Mouse (Mus musculus) retina, postnatal 1 day (tissue): ENCODE measurements around the gene Atxn7.
"Not testable (repeated sequence)": the region's sequence is repeated elsewhere in the genome, so short reads cannot be mapped to it uniquely, and the experiment has no call there.

Source experiments
- DNase-seq: peaks from one replicate; pipeline ENCODE4 v3.0.0-alpha.2; 2012

Gene Atxn7

GRCm38 (mm10) chr14:13990741-13991140 is 29.5 kb downstream of the Atxn7 start:
- DNase-seq, result no peak

- no peak for DNase-seq
Measured at GRCm38 (mm10) chr14:13995206-13996097, 34.2 kb downstream of the Atxn7 start.

- DNase-seq, result no peak
Measured at GRCm38 (mm10) chr14:14002771-14003170, 41.5 kb downstream of the Atxn7 start.

- DNase-seq, result no peak
Measured at GRCm38 (mm10) chr14:14009712-14010111, 48.5 kb downstream of the Atxn7 start.

- peak; percentile 90 for DNase-seq
Measured at GRCm38 (mm10) chr14:14012383-14013251, 51.4 kb downstream of the Atxn7 start.

- DNase-seq, result no peak
Measured at GRCm38 (mm10) chr14:14013252-14013711, 52.0 kb downstream of the Atxn7 start.

GRCm38 (mm10) chr14:14014636-14015375 is 53.6 kb downstream of the Atxn7 start:
- no peak for DNase-seq

GRCm38 (mm10) chr14:14019155-14019894 is 58.1 kb downstream of the Atxn7 start:
- DNase-seq, result peak; percentile 39

GRCm38 (mm10) chr14:14021244-14021643 is 60.0 kb downstream of the Atxn7 start:
- no peak for DNase-seq

GRCm38 (mm10) chr14:14025870-14026269 is 64.6 kb downstream of the Atxn7 start:
- DNase-seq, result no peak

- no peak for DNase-seq
Measured at GRCm38 (mm10) chr14:14030621-14031020, 69.4 kb downstream of the Atxn7 start.

- DNase-seq, result no peak
Measured at GRCm38 (mm10) chr14:14032842-14033241, 71.6 kb downstream of the Atxn7 start.

- no peak for DNase-seq
Measured at GRCm38 (mm10) chr14:14036352-14036751, 75.1 kb downstream of the Atxn7 start.

GRCm38 (mm10) chr14:14038233-14038632 is 77.0 kb downstream of the Atxn7 start:
- no peak for DNase-seq

GRCm38 (mm10) chr14:14042336-14042735 is 81.1 kb downstream of the Atxn7 start:
- DNase-seq, result no peak

- DNase-seq, result peak; percentile 53
Measured at GRCm38 (mm10) chr14:14054386-14054785, 93.1 kb downstream of the Atxn7 start.

- not testable (repeated sequence) for DNase-seq
Measured at GRCm38 (mm10) chr14:14059606-14060005, 98.4 kb downstream of the Atxn7 start.

GRCm38 (mm10) chr14:14062531-14063245 is 101.4 kb downstream of the Atxn7 start:
- no peak for DNase-seq

- DNase-seq, result no peak
Measured at GRCm38 (mm10) chr14:14063382-14063781, 102.1 kb downstream of the Atxn7 start.

GRCm38 (mm10) chr14:14064486-14065141 is 103.4 kb downstream of the Atxn7 start:
- peak; percentile 66 for DNase-seq

- DNase-seq, result no peak
Measured at GRCm38 (mm10) chr14:14065142-14065498, 103.9 kb downstream of the Atxn7 start.
